ENCODE assay signal across 1 mouse cellular context in the genomic region with DNA sequence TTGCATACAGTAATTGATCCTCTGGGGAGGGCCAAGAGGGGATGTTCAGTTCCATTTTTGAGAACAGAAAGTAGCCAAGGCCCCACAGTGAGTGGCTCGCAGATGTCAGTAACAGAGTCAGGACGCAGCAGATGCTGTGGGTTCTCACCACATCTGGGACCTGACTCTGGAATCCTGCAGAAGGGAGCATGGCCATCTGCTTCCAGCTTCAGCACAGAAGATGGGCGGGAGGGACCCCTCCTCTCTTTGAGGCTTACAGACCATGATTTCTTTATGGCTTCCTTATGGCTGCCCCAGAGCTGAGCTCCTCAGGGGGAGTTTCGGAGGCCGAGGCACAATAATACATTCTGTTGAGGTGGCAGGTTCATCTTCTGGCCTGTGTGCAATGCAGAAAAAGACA.
TF ChIP-seq lines count a peak whose summit lies in the region.

No protein-coding gene starts in this region.

TF ChIP-seq in CH12.LX, 34 proteins besides CTCF, POLR2A, EP300 and RAD21 (continued from another document):
- no peak for TF ChIP-seq ZC3H11A (IDR thresholded peaks at IDR 0.05; ENCODE audit: low read depth, low read length)
- TF ChIP-seq JUN (IDR thresholded peaks at IDR 0.05; ENCODE audit: insufficient read depth, low read depth, low read length): no peak
